Mouse (Mus musculus) liver, embryonic 14 days (tissue): ENCODE measurements around the gene Gm14214. TPM values are rescaled to one million over a fixed set of nuclear protein-coding genes. Genes with fewer than 3 reads are reported as not detected.

Experiments
- polyA plus RNA-seq: library from polyadenylated mRNA; depleted of rRNA; stranded (reverse); fragments of >200 nt; gene quantifications from 2 replicates; pipeline ENCODE4 v1.2.3, GENCODE M21; 2012; rRNA removed

Gene Gm14214
- not detected in 2 replicates for polyA plus RNA-seq

DNA sequence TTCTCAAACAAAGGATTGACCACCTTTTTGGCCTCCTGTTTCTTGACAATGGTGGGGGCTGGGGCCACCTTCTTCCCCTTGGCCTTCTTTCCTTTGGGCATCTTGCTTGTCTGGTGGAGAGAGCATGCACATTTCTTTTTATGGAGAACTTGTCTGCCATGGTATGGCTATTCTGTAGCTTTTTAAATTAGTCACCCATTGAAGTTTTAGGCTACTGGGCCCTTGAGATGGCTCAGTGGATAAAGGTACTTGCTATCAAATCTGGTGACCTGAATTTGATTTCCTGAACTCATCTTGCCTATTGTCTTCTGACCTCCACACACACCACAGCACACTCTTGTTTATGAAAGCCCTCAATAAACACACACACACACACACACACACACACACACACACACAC lies at the start of gene Gm14214:
TSS of gene Gm14214 (minus strand) at position 101 of the 400 bp plus-strand sequence.

DNA sequence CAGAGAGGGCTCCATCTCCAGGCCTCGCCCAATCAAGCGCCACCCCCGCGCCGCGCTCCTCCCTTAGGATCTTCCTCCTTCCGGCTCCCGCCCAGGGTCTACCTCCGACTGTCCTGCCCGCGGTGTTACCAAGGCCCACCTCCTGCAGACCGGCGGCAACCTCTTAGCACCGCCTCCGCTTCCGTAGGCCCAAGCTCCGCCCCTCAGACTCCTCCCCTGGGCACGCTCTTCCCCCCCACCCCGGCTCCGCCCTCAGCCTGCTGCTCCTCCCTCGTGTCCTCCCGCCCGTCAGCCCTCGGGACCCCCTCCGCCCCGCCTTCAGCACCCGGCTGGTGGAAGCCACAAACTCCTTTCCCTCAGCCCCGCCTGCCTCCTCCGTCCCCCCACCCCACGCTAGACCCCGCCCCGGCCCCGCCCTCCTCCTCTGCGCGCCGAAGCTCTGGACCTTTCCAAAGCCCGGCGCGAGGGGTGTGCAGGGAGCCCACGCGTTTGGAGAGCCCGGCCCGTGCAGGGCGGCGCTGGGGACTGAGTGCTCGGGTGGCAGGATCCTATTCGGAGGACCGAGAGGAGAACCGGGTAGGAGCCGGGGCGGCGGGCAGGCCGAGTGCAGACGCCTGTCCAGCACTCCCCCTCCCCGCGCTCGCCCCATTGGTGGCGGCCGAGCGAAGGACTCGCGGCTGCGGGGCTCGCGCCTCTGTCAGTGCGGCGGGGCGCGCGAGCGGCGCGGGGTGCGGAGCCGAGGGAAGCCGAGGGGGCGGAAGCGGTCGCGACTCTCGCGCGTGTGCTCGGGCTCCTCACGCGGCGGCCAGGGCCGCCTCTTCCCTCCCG lies 21.0 kb upstream of the Gm14214 start, which contains the start of the genes Raly and a:
TSS of gene Raly (plus strand) at position 441 of the 828 bp plus-strand sequence.
TSS of gene a (plus strand) at position 747 of the 828 bp plus-strand sequence.

Other genes starting within 250 kb of the Gm14214 start
- gene 1700003F12Rik, start 222.9 kb downstream of the Gm14214 start, polyA plus RNA-seq: 0.90 and 1.3 TPM in 2 replicates
- not detected in 2 replicates for gene Actl10, start 218.3 kb downstream of the Gm14214 start, polyA plus RNA-seq
- 0.60 and 1.1 TPM in 2 replicates for gene Necab3, start 211.1 kb downstream of the Gm14214 start, polyA plus RNA-seq
- 24.1 and 24.4 TPM in 2 replicates for gene E2f1, start 200.1 kb downstream of the Gm14214 start, polyA plus RNA-seq
- 16.6 and 18.4 TPM in 2 replicates for gene Pxmp4, start 166.3 kb downstream of the Gm14214 start, polyA plus RNA-seq
- 3.3 and 3.6 TPM in 2 replicates for gene Zfp341, start 156.7 kb downstream of the Gm14214 start, polyA plus RNA-seq
- gene 4930519P11Rik, start 156.6 kb downstream of the Gm14214 start, polyA plus RNA-seq: 0.18 and 0.36 TPM in 2 replicates
- gene Chmp4b, start 118.3 kb downstream of the Gm14214 start, polyA plus RNA-seq: 82.8 and 96.6 TPM in 2 replicates
- 232 and 250 TPM in 2 replicates for gene Raly, start 21.1 kb upstream of the Gm14214 start, polyA plus RNA-seq
- gene a, start 21.4 kb upstream of the Gm14214 start, polyA plus RNA-seq: 0.31 and 0.41 TPM in 2 replicates
- gene Eif2s2, start 122.9 kb upstream of the Gm14214 start, polyA plus RNA-seq: 59.1 and 68.7 TPM in 2 replicates
- gene Gm14226, start 248.2 kb upstream of the Gm14214 start, polyA plus RNA-seq: 0.06 and 0.15 TPM in 2 replicates